Mouse (Mus musculus): Measurements from ENCODE around the gene Wdr45b. TPM values are rescaled to one million over a fixed set of nuclear protein-coding genes. Genes with fewer than 3 reads are reported as not detected.

Gene Wdr45b
- total RNA-seq (2023): 56.3 TPM

GRCm38 (mm10) chr11:121354091-121354707 is at the start of gene Wdr45b:
Wdr45b (minus strand) TSS chr11:121354445.

GRCm38 (mm10) chr11:121387750-121388553 is 33.7 kb upstream of the Wdr45b start, which contains the start of gene Rab40b:
Rab40b (minus strand) TSS chr11:121388251.

Other genes with a start within 250 kb of the Wdr45b start
- gene Tex19.2, start 235.8 kb downstream of the Wdr45b start, total RNA-seq (2023): not detected
- not detected for gene Tex19.1, start 208.3 kb downstream of the Wdr45b start, total RNA-seq (2023)
- gene Uts2r, start 194.2 kb downstream of the Wdr45b start, total RNA-seq (2023): not detected
- 11.3 TPM for gene Hexdc, start 150.0 kb downstream of the Wdr45b start, total RNA-seq (2023)
- gene Ogfod3, start 149.7 kb downstream of the Wdr45b start, total RNA-seq (2023): 3.7 TPM
- gene Cybc1, start 125.1 kb downstream of the Wdr45b start, total RNA-seq (2023): 56.5 TPM
- gene Narf, start 117.2 kb downstream of the Wdr45b start, total RNA-seq (2023): 30.7 TPM
- gene Foxk2, start 94.5 kb downstream of the Wdr45b start, total RNA-seq (2023): 39.0 TPM
- not detected for gene Rab40b, start 33.8 kb upstream of the Wdr45b start, total RNA-seq (2023)
- gene Fn3krp, start 67.0 kb upstream of the Wdr45b start, total RNA-seq (2023): 5.7 TPM
- gene Fn3k, start 80.5 kb upstream of the Wdr45b start, total RNA-seq (2023): 0.30 TPM
- gene Tbcd, start 97.5 kb upstream of the Wdr45b start, total RNA-seq (2023): 38.8 TPM
- gene Zfp750, start 164.9 kb upstream of the Wdr45b start, total RNA-seq (2023): not detected